Mouse (Mus musculus): ENCODE results near the gene Clmn. TPM values are rescaled to one million over a fixed set of nuclear protein-coding genes. Genes with fewer than 3 reads are reported as not detected.

Clmn gene
- total and polyA plus RNA-seq, 2 experiments from 2014 or later, result 2.2 to 2.4 TPM

GRCm38 (mm10) chr12:104767183-104767582 lies 97.7 kb downstream of the Clmn start:
- ATAC-seq (ENCODE audit: low FRiP score), result no peak
- no peaks in the 10 kb centered on the region for H3K27me3 ChIP-seq (ENCODE audit: insufficient read depth, low read length)
- WGBS, result 81% methylated on average over 4 of the region's 4 CpGs
- no peak overlapping the region for H3K9ac ChIP-seq (replicated peaks; ENCODE audit: low read length, poor library complexity, severe bottlenecking)
- no peaks in the 10 kb centered on the region for H3K9me3 ChIP-seq (ENCODE audit: low read length)
- H3K36me3 ChIP-seq (ENCODE audit: insufficient read depth, low read length), result no peaks in the 10 kb centered on the region
- peak; percentile 44 for TF ChIP-seq CTCF (IDR thresholded peaks at IDR 0.05)
- H3K4me3 ChIP-seq (ENCODE audit: low read depth, low read length), result no peak overlapping the region
- no peak for DNase-seq (ENCODE audit: low spot score)
- no peak overlapping the region for H3K27ac ChIP-seq (ENCODE audit: low read depth, low read length)
- H3K4me2 ChIP-seq (ENCODE audit: low read depth, low read length, poor library complexity, severe bottlenecking), result no peak overlapping the region
- no peaks in the 10 kb centered on the region for H3K4me1 ChIP-seq (ENCODE audit: insufficient read depth, low read length)

- no peaks in the 10 kb centered on the region for H3K27me3 ChIP-seq (ENCODE audit: insufficient read depth, low read length)
- no peak overlapping the region for H3K4me2 ChIP-seq (ENCODE audit: low read depth, low read length, poor library complexity, severe bottlenecking)
- ATAC-seq (ENCODE audit: low FRiP score) (no peak), DNase-seq (ENCODE audit: low spot score) (no peak)
- 91% methylated on average over 7 of the region's 7 CpGs for WGBS
- H3K27ac ChIP-seq (ENCODE audit: low read depth, low read length), result no peak overlapping the region
- no peaks in the 10 kb centered on the region for H3K9me3 ChIP-seq (ENCODE audit: low read length)
- H3K4me1 ChIP-seq (ENCODE audit: insufficient read depth, low read length), result no peaks in the 10 kb centered on the region
- no peaks in the 10 kb centered on the region for H3K36me3 ChIP-seq (ENCODE audit: insufficient read depth, low read length)
- no peak overlapping the region for H3K9ac ChIP-seq (replicated peaks; ENCODE audit: low read length, poor library complexity, severe bottlenecking)
- no peak for TF ChIP-seq CTCF (IDR thresholded peaks at IDR 0.05)
- H3K4me3 ChIP-seq (ENCODE audit: low read depth, low read length), result no peak overlapping the region
Measured at GRCm38 (mm10) chr12:104765761-104766160, 99.1 kb downstream of the Clmn start.

GRCm38 (mm10) chr12:104765116-104765515 lies 99.8 kb downstream of the Clmn start:
- no peak for ATAC-seq (ENCODE audit: low FRiP score)
- WGBS, result 88% methylated on average over 5 of the region's 5 CpGs
- TF ChIP-seq CTCF (IDR thresholded peaks at IDR 0.05), result no peak
- Histone ChIP-seq H3K4me2 (ENCODE audit: low read depth, low read length, poor library complexity, severe bottlenecking) (no peak overlapping the region), H3K4me1 (ENCODE audit: insufficient read depth, low read length) (no peaks in the 10 kb centered on the region), H3K27me3 (ENCODE audit: insufficient read depth, low read length) (no peaks in the 10 kb centered on the region), H3K4me3 (ENCODE audit: low read depth, low read length) (no peak overlapping the region), H3K36me3 (ENCODE audit: insufficient read depth, low read length) (no peaks in the 10 kb centered on the region), H3K27ac (ENCODE audit: low read depth, low read length) (no peak overlapping the region), H3K9me3 (ENCODE audit: low read length) (no peaks in the 10 kb centered on the region), H3K9ac (replicated peaks; ENCODE audit: low read length, poor library complexity, severe bottlenecking) (no peak overlapping the region)
- no peak for DNase-seq (ENCODE audit: low spot score)

- no peak overlapping the region for H3K4me2 ChIP-seq (ENCODE audit: low read depth, low read length, poor library complexity, severe bottlenecking)
- H3K4me3 ChIP-seq (ENCODE audit: low read depth, low read length), result no peak overlapping the region
- no peaks in the 10 kb centered on the region for H3K9me3 ChIP-seq (ENCODE audit: low read length)
- WGBS, result 42% methylated on average over 6 of the region's 6 CpGs
- H3K27me3 ChIP-seq (ENCODE audit: insufficient read depth, low read length), result no peaks in the 10 kb centered on the region
- no peak for ATAC-seq (ENCODE audit: low FRiP score)
- H3K27ac ChIP-seq (ENCODE audit: low read depth, low read length), result no peak overlapping the region
- H3K36me3 ChIP-seq (ENCODE audit: insufficient read depth, low read length), result no peaks in the 10 kb centered on the region
- TF ChIP-seq CTCF (IDR thresholded peaks at IDR 0.05), result no peak
- no peak overlapping the region for H3K9ac ChIP-seq (replicated peaks; ENCODE audit: low read length, poor library complexity, severe bottlenecking)
- no peaks in the 10 kb centered on the region for H3K4me1 ChIP-seq (ENCODE audit: insufficient read depth, low read length)
- DNase-seq (ENCODE audit: low spot score), result no peak
Measured at GRCm38 (mm10) chr12:104763918-104764317, 101.0 kb downstream of the Clmn start.

- ATAC-seq (ENCODE audit: low FRiP score) (no peak), DNase-seq (ENCODE audit: low spot score) (no peak)
- TF ChIP-seq CTCF (IDR thresholded peaks at IDR 0.05), result no peak
- Histone ChIP-seq H3K4me2 (ENCODE audit: low read depth, low read length, poor library complexity, severe bottlenecking) (no peak overlapping the region), H3K9me3 (ENCODE audit: low read length) (no peaks in the 10 kb centered on the region), H3K9ac (replicated peaks; ENCODE audit: low read length, poor library complexity, severe bottlenecking) (no peak overlapping the region), H3K4me3 (ENCODE audit: low read depth, low read length) (no peak overlapping the region), H3K27ac (ENCODE audit: low read depth, low read length) (no peak overlapping the region), H3K27me3 (ENCODE audit: insufficient read depth, low read length) (no peaks in the 10 kb centered on the region), H3K36me3 (ENCODE audit: insufficient read depth, low read length) (no peaks in the 10 kb centered on the region), H3K4me1 (ENCODE audit: insufficient read depth, low read length) (no peaks in the 10 kb centered on the region)
- WGBS, result 88% methylated on average over 8 of the region's 8 CpGs
Measured at GRCm38 (mm10) chr12:104761411-104761810, 103.5 kb downstream of the Clmn start.

- H3K9ac ChIP-seq (replicated peaks; ENCODE audit: low read length, poor library complexity, severe bottlenecking), result no peak overlapping the region
- no peaks in the 10 kb centered on the region for H3K36me3 ChIP-seq (ENCODE audit: insufficient read depth, low read length)
- H3K4me1 ChIP-seq (ENCODE audit: insufficient read depth, low read length), result no peaks in the 10 kb centered on the region
- DNase-seq (ENCODE audit: low spot score), result no peak
- no peak for ATAC-seq (ENCODE audit: low FRiP score)
- no peaks in the 10 kb centered on the region for H3K27me3 ChIP-seq (ENCODE audit: insufficient read depth, low read length)
- no peaks in the 10 kb centered on the region for H3K9me3 ChIP-seq (ENCODE audit: low read length)
- H3K4me3 ChIP-seq (ENCODE audit: low read depth, low read length), result no peak overlapping the region
- no peak overlapping the region for H3K4me2 ChIP-seq (ENCODE audit: low read depth, low read length, poor library complexity, severe bottlenecking)
- no peak overlapping the region for H3K27ac ChIP-seq (ENCODE audit: low read depth, low read length)
- 91% methylated on average over 7 of the region's 7 CpGs for WGBS
- TF ChIP-seq CTCF (IDR thresholded peaks at IDR 0.05), result no peak
Measured at GRCm38 (mm10) chr12:104758066-104758465, 106.8 kb downstream of the Clmn start.
